Mouse (Mus musculus): ENCODE measurements around the gene Mpi.

- TF ChIP-seq SIN3A (IDR thresholded peaks at IDR 0.05; ENCODE audit: low read length), result no peak
- TF ChIP-seq USF1 (IDR thresholded peaks at IDR 0.05; ENCODE audit: low read depth, low read length), result no peak
- TF ChIP-seq TBP (conservative IDR thresholded peaks at IDR 0.05; ENCODE audit: low read depth, low read length), result no peak
- TF ChIP-seq CTCF (conservative IDR thresholded peaks at IDR 0.05 in 1 of 2, IDR thresholded peaks at IDR 0.05 in 1 of 2; ENCODE audit: low read depth in 2 of 2, low read length in 2 of 2), result no peak
- TF ChIP-seq MAX (IDR thresholded peaks at IDR 0.05; ENCODE audit: low read length), result no peak
- TF ChIP-seq USF2 (conservative IDR thresholded peaks at IDR 0.05; ENCODE audit: low read depth, low read length), result no peak
- no peak for TF ChIP-seq ZKSCAN1 (IDR thresholded peaks at IDR 0.05; ENCODE audit: borderline replicate concordance, low read depth, low read length)
Measured at GRCm38 (mm10) chr9:57505700-57506099, 46.9 kb downstream of the Mpi start.
